Mouse (Mus musculus) hindbrain, embryonic 13.5 days (tissue): ENCODE data around the gene Tmem217. TPM values are rescaled to one million over a fixed set of nuclear protein-coding genes. Genes with fewer than 3 reads are reported as not detected.
A peak's percentile ranks its signal among the peaks of the same experiment; 100 is the strongest.

ENCODE experiments used
- ATAC-seq: fragments of 200-750 bp; cut with Nextera tagmentation; 2 replicates; pipeline ENCODE4 v1.8.0; 2017; ENCODE audit warnings: moderate TSS enrichment; ENCODE audit not compliant: low FRiP score
- H3K27ac ChIP-seq: fragments of 300-500 bp; sonication (generic); 2 replicates; pipeline ENCODE4 v1.5.1; 2015; ENCODE audit warnings: inconsistent platforms, mild to moderate bottlenecking, moderate library complexity
- H3K27me3 ChIP-seq: fragments of 300-500 bp; sonication (generic); 2 replicates; pipeline ENCODE4 v1.6.1; 2015; ENCODE audit warnings: mild to moderate bottlenecking, inconsistent platforms
- H3K36me3 ChIP-seq: fragments of 300-500 bp; sonication (generic); 2 replicates; pipeline ENCODE4 v1.6.1; 2015; ENCODE audit warnings: mild to moderate bottlenecking, inconsistent platforms
- H3K4me1 ChIP-seq: fragments of 300-500 bp; sonication (generic); replicated peaks from 2 replicates; pipeline ENCODE4 v1.6.1; 2015; ENCODE audit warnings: inconsistent platforms
- H3K4me2 ChIP-seq: fragments of 300-500 bp; sonication (generic); 2 replicates; pipeline ENCODE4 v1.6.1; 2015; ENCODE audit warnings: inconsistent platforms, mild to moderate bottlenecking, moderate library complexity
- H3K4me3 ChIP-seq: fragments of 300-500 bp; sonication (generic); 2 replicates; pipeline ENCODE4 v1.5.1; 2015; ENCODE audit warnings: mild to moderate bottlenecking, inconsistent platforms
- H3K9ac ChIP-seq: fragments of 300-500 bp; sonication (generic); 2 replicates; pipeline ENCODE4 v1.6.1; 2015; ENCODE audit warnings: mild to moderate bottlenecking, inconsistent platforms
- H3K9me3 ChIP-seq: fragments of 300-500 bp; sonication (generic); 2 replicates; pipeline ENCODE4 v1.6.1; 2016; ENCODE audit warnings: inconsistent platforms
- WGBS: fragments of 180-500 bp; shearing (Covaris S2); methylation state at CpG from one replicate; pipeline ENCODE4 v1.1.7; 2015; 5-methylcytosine and 5-hydroxymethylcytosine counted together
- polyA plus RNA-seq: library from polyadenylated mRNA; unstranded; fragments of >200 nt; fragmentation: Nextera tagmentation; extraction: Ambion mirVana; gene quantifications from 2 replicates; pipeline ENCODE4 v1.2.1, GENCODE M21; 2015

The Tmem217 gene
- polyA plus RNA-seq = 1.6 and 1.8 TPM in 2 replicates

- Histone ChIP-seq H3K27ac (no peak within 1 kb of the TSS), H3K4me1 (peaks cover 21% of the 10 kb centered on the region), H3K9me3 (no peaks in the 10 kb centered on the region), H3K9ac (0 out of 2 replicates have a peak within 1 kb of the TSS, but pooled peaks have one; percentile 93), H3K27me3 (no peaks in the 10 kb centered on the region), H3K4me2 (peak within 1 kb of the TSS; percentile 99; the same call in 1 of the 2 replicates), H3K4me3 (peak within 1 kb of the TSS; percentile 95; the same call in 1 of the 2 replicates), H3K36me3 (0 out of 2 replicates have a peak, but pooled peaks cover 6% of the 10 kb centered on the region)
- ATAC-seq = no peak
- WGBS = 92% methylated on average over 5 of the region's 5 CpGs
These were observed at the start of gene Tmem217 for GRCm38 (mm10) chr17:29552162-29552732. TSS of gene Tmem217 (minus strand) at chr17:29552385.

GRCm38 (mm10) chr17:29601391-29601790, 49.2 kb upstream of the Tmem217 start:
- H3K27ac ChIP-seq = no peak overlapping the region
- no peak for ATAC-seq
- WGBS = 84% methylated on average over 4 of the region's 4 CpGs
- H3K4me1 ChIP-seq = peaks cover 13% of the 10 kb centered on the region
- no peaks in the 10 kb centered on the region for H3K27me3 ChIP-seq
- H3K4me2 ChIP-seq = no peak overlapping the region
- H3K9ac ChIP-seq = no peak overlapping the region
- peaks cover 62% of the 10 kb centered on the region for H3K36me3 ChIP-seq
- H3K4me3 ChIP-seq = no peak overlapping the region
- no peaks in the 10 kb centered on the region for H3K9me3 ChIP-seq

- Histone ChIP-seq H3K9me3 (no peaks in the 10 kb centered on the region), H3K4me3 (no peak overlapping the region), H3K27ac (no peak overlapping the region), H3K4me1 (peaks cover 21% of the 10 kb centered on the region), H3K27me3 (no peaks in the 10 kb centered on the region), H3K36me3 (peaks cover 70% of the 10 kb centered on the region), H3K4me2 (no peak overlapping the region), H3K9ac (no peak overlapping the region)
- WGBS = 89% methylated on average over 8 of the region's 8 CpGs
- ATAC-seq = no peak
These were observed 47.4 kb upstream of the Tmem217 start for GRCm38 (mm10) chr17:29599537-29599936.

- Histone ChIP-seq H3K9me3 (no peaks in the 10 kb centered on the region), H3K36me3 (peaks cover 72% of the 10 kb centered on the region), H3K9ac (no peak overlapping the region), H3K4me3 (no peak overlapping the region), H3K4me1 (peaks cover 21% of the 10 kb centered on the region), H3K27ac (no peak overlapping the region), H3K4me2 (no peak overlapping the region), H3K27me3 (no peaks in the 10 kb centered on the region)
- no peak for ATAC-seq
- 94% methylated on average over 14 of the region's 14 CpGs for WGBS
These were observed 46.9 kb upstream of the Tmem217 start for GRCm38 (mm10) chr17:29599051-29599450.

- ATAC-seq = 0 out of 2 replicates have a peak, but pooled peaks have one; percentile 28
- Histone ChIP-seq H3K4me1 (peaks cover 21% of the 10 kb centered on the region), H3K9me3 (no peaks in the 10 kb centered on the region), H3K36me3 (peaks cover 66% of the 10 kb centered on the region), H3K27ac (0 out of 2 replicates have a peak overlapping the region, but pooled peaks have one; percentile 9), H3K9ac (0 out of 2 replicates have a peak overlapping the region, but pooled peaks have one; percentile 25), H3K4me2 (no peak overlapping the region), H3K27me3 (no peaks in the 10 kb centered on the region), H3K4me3 (no peak overlapping the region)
- 55% methylated on average over 13 of the region's 13 CpGs for WGBS
These were observed 44.6 kb upstream of the Tmem217 start for GRCm38 (mm10) chr17:29596771-29597132.

GRCm38 (mm10) chr17:29595891-29596770, 43.9 kb upstream of the Tmem217 start:
- Histone ChIP-seq H3K9ac (0 out of 2 replicates have a peak overlapping the region, but pooled peaks have one; percentile 25), H3K27ac (0 out of 2 replicates have a peak overlapping the region, but pooled peaks have one; percentile 30), H3K4me3 (no peak overlapping the region), H3K4me1 (peaks cover 21% of the 10 kb centered on the region), H3K4me2 (no peak overlapping the region), H3K36me3 (peaks cover 63% of the 10 kb centered on the region), H3K27me3 (no peaks in the 10 kb centered on the region), H3K9me3 (no peaks in the 10 kb centered on the region)
- 0 out of 2 replicates have a peak, but pooled peaks have one; percentile 5 for ATAC-seq
- 74% methylated on average over 15 of the region's 15 CpGs for WGBS

GRCm38 (mm10) chr17:29589221-29589898, 37.2 kb upstream of the Tmem217 start:
- 0 out of 2 replicates have a peak overlapping the region, but pooled peaks have one; percentile 35 for H3K9ac ChIP-seq
- peak overlapping the region; percentile 78 for H3K27ac ChIP-seq
- H3K4me1 ChIP-seq = peaks cover 24% of the 10 kb centered on the region
- peaks cover 30% of the 10 kb centered on the region for H3K36me3 ChIP-seq
- WGBS = 34% methylated on average over 11 of the region's 11 CpGs
- H3K9me3 ChIP-seq = no peaks in the 10 kb centered on the region
- H3K4me3 ChIP-seq = no peak overlapping the region
- peak; percentile 75 for ATAC-seq
- H3K27me3 ChIP-seq = no peaks in the 10 kb centered on the region
- H3K4me2 ChIP-seq = no peak overlapping the region

GRCm38 (mm10) chr17:29586921-29587320, 34.7 kb upstream of the Tmem217 start:
- Histone ChIP-seq H3K9ac (no peak overlapping the region), H3K36me3 (peaks cover 33% of the 10 kb centered on the region), H3K4me3 (no peak overlapping the region), H3K27ac (no peak overlapping the region), H3K4me1 (peaks cover 24% of the 10 kb centered on the region), H3K9me3 (no peaks in the 10 kb centered on the region), H3K4me2 (no peak overlapping the region), H3K27me3 (no peaks in the 10 kb centered on the region)
- ATAC-seq = no peak
- WGBS = 89% methylated on average over 9 of the region's 9 CpGs

- Histone ChIP-seq H3K4me2 (no peak overlapping the region), H3K27ac (no peak overlapping the region), H3K36me3 (peaks cover 43% of the 10 kb centered on the region), H3K4me3 (no peak overlapping the region), H3K9me3 (no peaks in the 10 kb centered on the region), H3K27me3 (no peaks in the 10 kb centered on the region), H3K9ac (no peak overlapping the region), H3K4me1 (peaks cover 24% of the 10 kb centered on the region)
- WGBS = 99% methylated on average over 6 of the region's 6 CpGs
- no peak for ATAC-seq
These were observed 33.3 kb upstream of the Tmem217 start for GRCm38 (mm10) chr17:29585446-29585845.

- Histone ChIP-seq H3K9me3 (no peaks in the 10 kb centered on the region), H3K9ac (no peak overlapping the region), H3K4me1 (peaks cover 20% of the 10 kb centered on the region), H3K27me3 (no peaks in the 10 kb centered on the region), H3K4me2 (no peak overlapping the region), H3K36me3 (peaks cover 50% of the 10 kb centered on the region), H3K4me3 (no peak overlapping the region), H3K27ac (no peak overlapping the region)
- no peak for ATAC-seq
- 70% methylated on average over 3 of the region's 3 CpGs for WGBS
These were observed 32.6 kb upstream of the Tmem217 start for GRCm38 (mm10) chr17:29584737-29585136.

- peaks cover 54% of the 10 kb centered on the region for H3K36me3 ChIP-seq
- H3K4me3 ChIP-seq = no peak overlapping the region
- 85% methylated on average over 5 of the region's 5 CpGs for WGBS
- H3K4me1 ChIP-seq = peaks cover 16% of the 10 kb centered on the region
- ATAC-seq = no peak
- no peak overlapping the region for H3K4me2 ChIP-seq
- H3K27ac ChIP-seq = no peak overlapping the region
- no peaks in the 10 kb centered on the region for H3K9me3 ChIP-seq
- H3K9ac ChIP-seq = no peak overlapping the region
- no peaks in the 10 kb centered on the region for H3K27me3 ChIP-seq
These were observed 32.1 kb upstream of the Tmem217 start for GRCm38 (mm10) chr17:29584306-29584705.

- Histone ChIP-seq H3K4me2 (no peak overlapping the region), H3K4me1 (peaks cover 8% of the 10 kb centered on the region), H3K9me3 (no peaks in the 10 kb centered on the region), H3K36me3 (peaks cover 62% of the 10 kb centered on the region), H3K4me3 (no peak overlapping the region), H3K27me3 (no peaks in the 10 kb centered on the region), H3K9ac (no peak overlapping the region), H3K27ac (no peak overlapping the region)
- no peak for ATAC-seq
- 81% methylated on average over 5 of the region's 5 CpGs for WGBS
These were observed 31.4 kb upstream of the Tmem217 start for GRCm38 (mm10) chr17:29583569-29583968.
